Mouse (Mus musculus): ENCODE results near the gene Nup210l. TPM values are rescaled to one million over a fixed set of nuclear protein-coding genes. Genes with fewer than 3 reads are reported as not detected.

Gene Nup210l
- polyA plus RNA-seq, 1 experiment from 2014 or later, result 0.40 TPM

DNA sequence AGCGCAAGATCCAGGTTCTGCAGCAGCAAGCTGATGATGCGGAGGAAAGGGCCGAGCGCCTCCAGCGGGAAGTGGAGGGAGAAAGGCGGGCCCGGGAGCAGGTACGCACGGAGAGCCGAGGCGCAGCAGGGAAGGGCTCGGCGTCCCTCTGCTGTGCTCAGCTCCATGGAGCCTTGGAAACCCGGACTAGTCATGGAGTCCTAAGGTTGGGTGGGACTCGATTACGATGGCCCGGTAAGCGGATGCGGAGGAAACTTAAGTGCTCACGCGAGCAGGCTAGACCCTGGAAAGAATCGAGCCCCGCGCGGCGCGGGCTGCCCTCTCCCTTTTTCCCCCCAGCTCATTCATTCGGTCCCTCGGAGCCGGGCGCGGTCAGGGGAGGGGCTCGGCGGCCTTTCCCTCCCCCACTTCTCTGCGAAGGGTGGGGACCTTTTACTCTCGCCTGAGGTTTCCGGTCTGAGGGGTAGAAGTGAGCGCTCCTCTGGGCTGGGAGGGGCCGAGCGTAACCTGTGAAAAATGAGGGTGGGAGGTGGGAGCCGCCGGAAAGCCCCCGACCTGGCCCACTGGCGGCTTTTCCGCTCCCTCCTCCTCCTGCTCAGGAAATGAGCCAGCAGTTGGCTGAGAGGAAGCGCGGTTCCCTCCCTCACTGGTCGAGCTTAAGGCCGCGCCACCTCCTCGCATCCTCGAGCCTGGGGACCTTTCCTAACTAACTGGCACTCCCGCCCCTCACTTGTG is 24.0 kb upstream of the Nup210l start:
- under 1% methylated on average over 53 of the region's 53 CpGs for WGBS
- Histone ChIP-seq H3K4me1 (replicated peaks) (peaks cover 53% of the 10 kb centered on the region), H3K27ac (ENCODE audit: poor library complexity, severe bottlenecking) (peak overlapping the region; percentile 99), H3K9me3 (replicated peaks) (no peaks in the 10 kb centered on the region), H3K36me3 (0 out of 2 replicates have a peak, but pooled peaks cover 3% of the 10 kb centered on the region), H3K9ac (peak overlapping the region; percentile 99), H3K4me2 (peak overlapping the region; percentile 90), H3K27me3 (replicated peaks) (no peaks in the 10 kb centered on the region), H3K4me3 (peak overlapping the region; percentile 96)
- peak; percentile 74 for ATAC-seq (ENCODE audit: insufficient number of reproducible peaks, low FRiP score)

DNA sequence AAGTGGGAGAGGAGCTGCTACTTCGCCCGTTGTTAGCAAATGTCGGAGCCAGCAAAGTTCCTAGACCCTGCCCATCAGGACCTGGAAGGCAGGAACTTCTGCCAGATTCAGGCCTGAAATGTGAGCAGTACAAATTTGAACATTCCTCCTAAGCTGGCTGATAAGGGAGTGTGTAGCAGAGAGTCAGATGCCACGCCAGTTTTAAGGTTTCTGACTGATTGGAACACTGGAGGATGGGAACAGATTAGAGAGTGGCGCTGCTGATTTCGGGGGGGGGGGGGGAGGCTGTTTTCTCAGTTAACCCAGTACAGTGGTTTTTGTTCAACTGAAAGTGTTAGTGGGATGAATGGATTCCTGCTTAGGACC is 23.5 kb upstream of the Nup210l start:
- no peaks in the 10 kb centered on the region for H3K9me3 ChIP-seq (replicated peaks)
- no peaks in the 10 kb centered on the region for H3K27me3 ChIP-seq (replicated peaks)
- peak overlapping the region; percentile 99 for H3K9ac ChIP-seq
- H3K4me1 ChIP-seq (replicated peaks), result peaks cover 59% of the 10 kb centered on the region
- 2% methylated on average over 6 of the region's 6 CpGs for WGBS
- peak overlapping the region; percentile 90 for H3K4me2 ChIP-seq
- peak overlapping the region; percentile 99 for H3K27ac ChIP-seq (ENCODE audit: poor library complexity, severe bottlenecking)
- ATAC-seq (ENCODE audit: insufficient number of reproducible peaks, low FRiP score), result 0 out of 2 replicates have a peak, but pooled peaks have one; percentile 2
- peak overlapping the region; percentile 96 for H3K4me3 ChIP-seq
- 0 out of 2 replicates have a peak, but pooled peaks cover 4% of the 10 kb centered on the region for H3K36me3 ChIP-seq

DNA sequence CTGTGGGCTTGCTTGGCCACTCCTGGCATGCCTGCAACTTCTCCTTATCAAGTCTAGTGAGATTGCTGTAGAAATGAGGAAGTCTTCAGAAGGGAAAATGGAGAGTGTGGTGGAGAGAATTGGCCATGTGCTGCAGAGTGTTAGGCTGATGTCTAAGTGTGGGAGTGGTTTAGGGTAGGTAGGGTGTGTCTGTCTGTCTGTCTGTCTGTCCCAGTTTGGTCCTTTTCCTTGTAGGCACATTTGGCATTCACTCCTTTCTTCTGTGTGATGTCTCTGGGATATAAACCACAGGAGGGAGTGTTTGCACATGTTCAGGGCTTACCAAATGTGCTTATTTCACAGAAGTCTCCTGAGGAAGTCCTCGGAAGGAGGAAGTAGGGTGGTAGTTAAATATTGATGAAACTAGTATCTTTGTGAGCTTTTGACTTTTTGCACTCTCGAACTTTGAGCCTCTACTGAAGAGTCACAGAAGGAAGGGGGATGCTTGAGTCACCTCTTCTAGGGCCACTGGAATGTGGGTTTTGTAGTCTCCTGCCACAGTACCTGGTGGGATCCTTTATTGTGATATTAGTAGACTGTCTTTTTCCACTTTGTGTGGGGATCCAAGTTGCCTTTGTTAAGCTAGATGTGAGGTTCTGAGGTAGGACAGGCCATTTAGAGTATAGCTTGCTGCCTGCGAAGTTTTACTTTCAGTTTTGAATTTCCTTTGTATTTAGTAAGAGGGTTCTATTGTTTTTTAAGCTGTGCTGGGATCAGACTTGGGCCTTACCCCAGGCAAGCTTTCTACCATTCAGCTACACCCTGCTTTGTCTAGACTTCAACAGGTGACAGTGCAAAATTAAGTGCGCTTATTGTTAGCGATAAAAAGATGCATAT is 22.3 kb upstream of the Nup210l start:
- Histone ChIP-seq H3K4me3 (peak overlapping the region; percentile 96), H3K4me2 (peak overlapping the region; percentile 90), H3K9me3 (replicated peaks) (no peaks in the 10 kb centered on the region), H3K36me3 (peaks cover 14% of the 10 kb centered on the region), H3K9ac (peak overlapping the region; percentile 28; the same call in 1 of the 2 replicates), H3K4me1 (replicated peaks) (peaks cover 65% of the 10 kb centered on the region), H3K27ac (ENCODE audit: poor library complexity, severe bottlenecking) (peak overlapping the region; percentile 55), H3K27me3 (replicated peaks) (no peaks in the 10 kb centered on the region)
- WGBS, result 68% methylated on average over 5 of the region's 5 CpGs
- no peak for ATAC-seq (ENCODE audit: insufficient number of reproducible peaks, low FRiP score)

DNA sequence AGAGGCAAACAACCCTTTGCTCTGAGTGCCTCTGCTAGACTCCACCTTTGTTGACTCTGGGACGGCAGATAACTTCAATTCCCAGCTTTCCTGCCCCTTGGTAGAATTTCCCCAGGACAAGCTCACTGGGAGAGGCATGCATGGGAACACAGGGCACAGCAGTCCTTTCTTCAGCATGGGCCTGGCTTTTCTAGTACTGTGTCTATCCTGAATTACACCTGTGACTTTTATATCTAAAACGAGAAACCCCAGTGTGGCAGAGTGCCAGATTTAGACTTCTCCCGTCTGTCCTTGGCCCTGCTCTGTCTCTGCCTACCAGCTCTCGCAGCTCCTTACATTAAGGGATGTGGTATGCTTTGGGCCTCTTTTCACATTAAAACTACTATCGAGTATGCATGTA is 20.9 kb upstream of the Nup210l start:
- 35% methylated on average over 5 of the region's 5 CpGs for WGBS
- peaks cover 28% of the 10 kb centered on the region for H3K36me3 ChIP-seq
- H3K4me2 ChIP-seq, result peak overlapping the region; percentile 90
- ATAC-seq (ENCODE audit: insufficient number of reproducible peaks, low FRiP score), result no peak
- H3K4me3 ChIP-seq, result 0 out of 2 replicates have a peak overlapping the region, but pooled peaks have one; percentile 0
- peak overlapping the region; percentile 7; the same call in 1 of the 2 replicates for H3K9ac ChIP-seq
- no peaks in the 10 kb centered on the region for H3K9me3 ChIP-seq (replicated peaks)
- H3K27ac ChIP-seq (ENCODE audit: poor library complexity, severe bottlenecking), result peak overlapping the region; percentile 55
- H3K4me1 ChIP-seq (replicated peaks), result peaks cover 59% of the 10 kb centered on the region
- H3K27me3 ChIP-seq (replicated peaks), result no peaks in the 10 kb centered on the region

DNA sequence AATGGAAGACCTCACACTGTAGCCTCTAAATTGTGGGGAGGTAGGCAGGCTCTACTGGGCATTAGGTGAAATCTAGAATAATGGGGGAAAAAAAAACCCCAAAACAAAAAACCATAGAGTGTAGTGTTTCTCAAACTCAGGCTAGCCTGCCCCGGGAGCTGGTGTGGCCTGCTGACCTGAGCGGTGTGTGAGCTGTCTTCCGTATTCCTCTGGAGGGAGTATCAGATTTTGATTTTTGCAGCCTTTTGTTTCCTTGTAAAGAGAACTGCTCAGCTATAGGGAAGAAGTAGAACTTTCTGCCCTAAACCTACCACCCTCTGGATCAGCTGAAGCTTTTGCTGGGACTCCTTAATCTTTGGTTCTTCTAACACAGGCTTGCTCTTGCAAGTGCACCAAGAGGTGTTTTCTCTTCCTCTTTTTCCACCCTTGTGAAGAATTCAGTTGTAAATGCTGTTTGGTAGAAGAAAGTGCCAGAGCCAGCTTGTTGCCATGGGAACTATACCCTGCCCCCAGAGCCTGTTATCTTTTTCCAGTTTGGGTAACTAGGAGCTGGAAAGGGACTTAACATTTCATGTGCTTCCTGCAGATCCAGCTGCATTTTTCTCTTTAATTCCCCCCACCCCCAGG is 20.1 kb upstream of the Nup210l start:
- 44% methylated on average over 3 of the region's 3 CpGs for WGBS
- Histone ChIP-seq H3K9me3 (replicated peaks) (no peaks in the 10 kb centered on the region), H3K9ac (no peak overlapping the region), H3K27ac (ENCODE audit: poor library complexity, severe bottlenecking) (peak overlapping the region; percentile 55; the same call in 1 of the 2 replicates), H3K4me2 (peak overlapping the region; percentile 90), H3K36me3 (peaks cover 36% of the 10 kb centered on the region), H3K4me1 (replicated peaks) (peaks cover 56% of the 10 kb centered on the region), H3K4me3 (no peak overlapping the region), H3K27me3 (replicated peaks) (no peaks in the 10 kb centered on the region)
- ATAC-seq (ENCODE audit: insufficient number of reproducible peaks, low FRiP score), result no peak

DNA sequence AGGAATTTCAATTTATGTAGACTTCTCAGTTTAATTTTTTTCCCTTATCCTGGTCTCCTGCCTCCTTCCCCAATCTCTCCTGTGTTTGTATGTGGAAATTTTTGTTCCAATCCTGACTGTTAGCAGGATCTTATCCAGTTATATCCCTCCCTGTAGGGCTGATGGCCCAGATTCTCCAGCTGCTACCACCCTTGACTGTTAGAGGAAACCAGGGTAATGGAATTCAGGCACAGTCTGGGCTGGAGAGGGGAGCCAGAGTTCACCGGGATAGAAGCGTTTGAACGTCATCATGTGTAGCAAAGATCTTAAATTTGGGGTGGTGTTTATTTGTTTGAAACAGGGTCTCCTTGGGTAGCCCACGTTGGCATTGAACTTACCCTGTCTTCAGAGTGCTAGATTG is 19.1 kb upstream of the Nup210l start:
- Histone ChIP-seq H3K27me3 (replicated peaks) (no peaks in the 10 kb centered on the region), H3K4me1 (replicated peaks) (peaks cover 53% of the 10 kb centered on the region), H3K4me2 (peak overlapping the region; percentile 33; the same call in 1 of the 2 replicates), H3K36me3 (peaks cover 46% of the 10 kb centered on the region), H3K9me3 (replicated peaks) (no peaks in the 10 kb centered on the region), H3K27ac (ENCODE audit: poor library complexity, severe bottlenecking) (peak overlapping the region; percentile 42; the same call in 1 of the 2 replicates), H3K4me3 (no peak overlapping the region), H3K9ac (no peak overlapping the region)
- ATAC-seq (ENCODE audit: insufficient number of reproducible peaks, low FRiP score), result no peak
- WGBS, result 70% methylated on average over 4 of the region's 4 CpGs

DNA sequence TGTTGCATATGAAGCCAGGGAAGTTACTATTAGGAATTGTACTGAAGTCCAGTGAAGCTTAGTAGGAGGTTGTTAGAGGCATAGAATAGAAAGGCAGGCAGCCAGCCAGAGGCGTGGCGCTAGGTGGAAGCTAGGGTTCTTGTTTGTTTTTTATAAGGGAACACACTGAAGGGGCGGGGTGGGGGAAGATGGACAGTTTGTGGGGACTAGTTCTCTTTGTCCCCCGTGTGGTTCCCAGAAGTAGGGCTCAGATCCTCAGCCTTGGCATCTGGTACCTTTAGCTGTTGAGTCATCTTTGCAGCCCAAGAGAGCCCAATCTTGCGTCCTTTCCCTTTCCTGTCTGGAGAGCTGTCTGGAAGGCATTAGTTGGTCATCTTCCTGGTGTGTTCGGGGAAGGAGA is 18.7 kb upstream of the Nup210l start:
- H3K4me2 ChIP-seq, result peak overlapping the region; percentile 33; the same call in 1 of the 2 replicates
- no peaks in the 10 kb centered on the region for H3K27me3 ChIP-seq (replicated peaks)
- no peaks in the 10 kb centered on the region for H3K9me3 ChIP-seq (replicated peaks)
- H3K27ac ChIP-seq (ENCODE audit: poor library complexity, severe bottlenecking), result peak overlapping the region; percentile 22; the same call in 1 of the 2 replicates
- ATAC-seq (ENCODE audit: insufficient number of reproducible peaks, low FRiP score), result no peak
- H3K4me1 ChIP-seq (replicated peaks), result peaks cover 53% of the 10 kb centered on the region
- WGBS, result 73% methylated on average over 6 of the region's 6 CpGs
- H3K4me3 ChIP-seq, result no peak overlapping the region
- H3K36me3 ChIP-seq, result peaks cover 50% of the 10 kb centered on the region
- H3K9ac ChIP-seq, result no peak overlapping the region

DNA sequence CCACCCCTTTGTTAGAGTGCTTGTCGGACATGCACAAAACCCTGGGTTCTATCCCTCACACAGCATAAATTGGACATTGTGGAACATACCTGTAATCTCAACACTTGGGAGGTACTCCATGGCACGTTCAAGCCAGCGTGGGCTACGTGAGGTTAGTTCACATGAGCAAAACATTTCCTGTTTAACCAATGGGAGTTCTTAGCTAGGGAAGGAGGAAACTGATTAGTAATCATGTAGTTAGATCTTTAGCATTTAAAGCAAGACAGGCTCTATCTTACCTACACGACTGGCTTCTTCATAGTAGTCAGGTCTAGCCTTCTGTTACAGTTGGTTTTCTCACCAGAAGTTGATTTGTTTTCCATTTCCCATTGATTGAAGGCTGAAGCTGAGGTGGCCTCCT is 17.9 kb upstream of the Nup210l start:
- Histone ChIP-seq H3K4me3 (no peak overlapping the region), H3K36me3 (peaks cover 58% of the 10 kb centered on the region), H3K9me3 (replicated peaks) (no peaks in the 10 kb centered on the region), H3K9ac (no peak overlapping the region), H3K27ac (ENCODE audit: poor library complexity, severe bottlenecking) (no peak overlapping the region), H3K27me3 (replicated peaks) (no peaks in the 10 kb centered on the region), H3K4me1 (replicated peaks) (peaks cover 50% of the 10 kb centered on the region), H3K4me2 (no peak overlapping the region)
- no peak for ATAC-seq (ENCODE audit: insufficient number of reproducible peaks, low FRiP score)
- WGBS, result 74% methylated on average over 5 of the region's 5 CpGs

DNA sequence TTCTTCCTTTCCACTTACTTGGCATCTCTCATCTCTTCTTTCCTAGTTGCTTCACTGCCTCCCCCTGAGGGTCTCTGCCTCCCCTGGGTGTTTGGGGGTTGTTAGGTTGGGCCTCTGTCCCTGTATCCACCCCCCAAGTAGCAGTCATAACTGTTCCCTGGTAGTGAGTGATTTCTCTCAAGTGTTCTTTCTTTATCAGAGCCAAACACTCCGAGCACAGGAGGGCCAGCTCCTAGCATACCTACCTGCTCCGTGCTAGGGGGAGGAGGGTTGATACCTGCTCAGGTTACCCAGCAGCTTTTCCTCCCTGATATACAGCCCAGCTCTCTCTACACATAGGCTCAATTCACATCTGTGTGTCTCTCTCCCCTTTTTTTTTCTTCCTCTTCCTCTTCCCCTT is 15.3 kb upstream of the Nup210l start:
- no peak overlapping the region for H3K4me3 ChIP-seq
- H3K27me3 ChIP-seq (replicated peaks), result no peaks in the 10 kb centered on the region
- H3K9me3 ChIP-seq (replicated peaks), result no peaks in the 10 kb centered on the region
- WGBS, result 83% methylated on average over 2 of the region's 2 CpGs
- peaks cover 84% of the 10 kb centered on the region for H3K36me3 ChIP-seq
- no peak overlapping the region for H3K4me2 ChIP-seq
- no peak overlapping the region for H3K27ac ChIP-seq (ENCODE audit: poor library complexity, severe bottlenecking)
- H3K4me1 ChIP-seq (replicated peaks), result peaks cover 29% of the 10 kb centered on the region
- no peak overlapping the region for H3K9ac ChIP-seq
- ATAC-seq (ENCODE audit: insufficient number of reproducible peaks, low FRiP score), result no peak

DNA sequence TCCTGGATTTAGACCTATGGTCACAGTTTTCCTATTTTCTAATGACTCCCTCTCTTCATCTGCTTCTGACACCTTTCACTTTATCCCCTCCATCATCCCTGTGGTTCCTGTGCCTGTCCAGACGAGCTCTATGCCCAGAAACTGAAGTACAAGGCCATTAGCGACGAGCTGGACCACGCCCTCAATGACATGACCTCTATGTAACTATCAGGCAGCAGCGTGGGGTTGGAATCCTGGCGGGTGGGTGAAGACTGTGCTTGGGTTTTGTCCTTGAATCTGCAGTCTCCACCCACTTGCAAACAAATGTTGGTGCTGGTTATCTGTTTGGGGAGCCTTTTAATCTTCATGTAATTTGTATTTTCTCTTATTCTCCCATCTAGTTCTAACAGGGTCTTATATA is 13.0 kb upstream of the Nup210l start:
- no peaks in the 10 kb centered on the region for H3K27me3 ChIP-seq (replicated peaks)
- H3K36me3 ChIP-seq, result peaks cover 96% of the 10 kb centered on the region
- H3K9me3 ChIP-seq (replicated peaks), result no peaks in the 10 kb centered on the region
- no peak overlapping the region for H3K9ac ChIP-seq
- peaks cover 10% of the 10 kb centered on the region for H3K4me1 ChIP-seq (replicated peaks)
- no peak overlapping the region for H3K4me3 ChIP-seq
- ATAC-seq (ENCODE audit: insufficient number of reproducible peaks, low FRiP score), result no peak
- 74% methylated on average over 6 of the region's 6 CpGs for WGBS
- no peak overlapping the region for H3K4me2 ChIP-seq
- H3K27ac ChIP-seq (ENCODE audit: poor library complexity, severe bottlenecking), result no peak overlapping the region

DNA sequence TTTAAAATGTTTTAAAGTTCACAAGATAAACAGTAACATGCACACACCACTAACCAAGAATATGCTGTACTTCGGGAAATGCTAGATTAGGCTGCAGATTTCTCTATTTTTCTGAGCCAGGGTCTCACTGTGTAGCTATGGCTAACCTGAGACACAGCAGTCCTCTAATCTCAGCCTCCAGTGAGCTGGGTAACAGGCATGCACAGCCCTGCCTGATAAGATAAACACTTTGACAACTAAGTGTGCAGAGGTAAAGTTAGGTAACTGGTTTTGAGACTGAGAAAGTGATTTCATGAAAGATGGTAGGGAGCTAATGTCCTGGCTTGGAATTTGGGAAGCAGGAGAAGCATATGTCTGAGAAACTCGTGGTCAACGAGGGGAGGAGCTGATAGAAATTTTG is 9.5 kb upstream of the Nup210l start:
- ATAC-seq (ENCODE audit: insufficient number of reproducible peaks, low FRiP score), result no peak
- H3K4me2 ChIP-seq, result no peak overlapping the region
- H3K36me3 ChIP-seq, result peaks cover 93% of the 10 kb centered on the region
- H3K9me3 ChIP-seq (replicated peaks), result no peaks in the 10 kb centered on the region
- no peak overlapping the region for H3K27ac ChIP-seq (ENCODE audit: poor library complexity, severe bottlenecking)
- H3K27me3 ChIP-seq (replicated peaks), result no peaks in the 10 kb centered on the region
- peaks cover 8% of the 10 kb centered on the region for H3K4me1 ChIP-seq (replicated peaks)
- H3K4me3 ChIP-seq, result no peak overlapping the region
- WGBS, result 67% methylated on average over 3 of the region's 3 CpGs
- H3K9ac ChIP-seq, result no peak overlapping the region
